Mouse (Mus musculus) bone marrow macrophage, adult 2 months (primary cell): ENCODE measurements at regions not wholly inside any gene's neighbourhood (a gene's known extent, or its start where the extent isn't known, plus 50 kb on each side); places are given as distances from the start of the nearest gene placed in this dataset.
"Not testable (repeated sequence)": the region's sequence is repeated elsewhere in the genome, so short reads cannot be mapped to it uniquely, and the experiment has no call there.

ENCODE experiments used
- H3K27ac ChIP-seq: 2 replicates; pipeline ENCODE4 v1.5.1; 2012; ENCODE audit warnings: low read depth, low read length; ENCODE audit not compliant: insufficient read depth
- H3K4me1 ChIP-seq: 2 replicates; pipeline ENCODE4 v1.6.1; 2012; ENCODE audit warnings: low read length; ENCODE audit not compliant: control insufficient read depth, insufficient read depth
- H3K4me3 ChIP-seq: 2 replicates; pipeline ENCODE4 v1.5.1; 2012; ENCODE audit warnings: mild to moderate bottlenecking, low read length, moderate library complexity; ENCODE audit not compliant: insufficient read depth
- CTCF ChIP-seq: IDR thresholded peaks from 2 replicates; pipeline ENCODE4 v1.5.1; 2012; ENCODE audit warnings: low read depth, mild to moderate bottlenecking, low read length, moderate library complexity
- POLR2A ChIP-seq: IDR thresholded peaks from 2 replicates; pipeline ENCODE4 v1.6.1; 2012; ENCODE audit warnings: mild to moderate bottlenecking, low read depth, low read length, borderline replicate concordance

- Histone ChIP-seq H3K4me3 (no peak overlapping the region), H3K27ac (no peak overlapping the region), H3K4me1 (no peaks in the 10 kb centered on the region)
- TF ChIP-seq CTCF (no peak), POLR2A (no peak)
These were observed 276.8 kb upstream of the Kdm8 start for GRCm38 (mm10) chr7:125167666-125168065.

DNA sequence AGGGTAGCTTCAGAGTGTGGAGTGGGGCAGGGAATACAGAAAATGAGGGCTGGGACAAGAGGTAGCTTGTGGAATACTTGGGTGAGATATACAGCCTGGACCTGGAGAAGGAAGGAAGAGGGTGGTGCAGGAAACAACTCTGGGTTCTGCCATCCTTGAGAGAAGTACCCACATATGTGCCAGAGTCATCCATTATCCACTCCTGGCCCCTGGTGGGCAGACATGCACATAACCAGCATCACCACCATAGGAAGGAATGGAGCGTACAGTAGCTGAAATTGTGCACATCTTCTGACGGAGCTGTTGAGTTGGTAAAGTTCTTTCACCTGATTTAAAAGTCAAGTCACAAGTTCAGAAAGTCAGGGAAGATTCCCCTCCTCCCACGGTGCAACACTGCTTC is 262.9 kb upstream of the Kdm8 start:
- Histone ChIP-seq H3K4me3 (no peak overlapping the region), H3K27ac (no peak overlapping the region), H3K4me1 (no peaks in the 10 kb centered on the region)
- no peak for TF ChIP-seq CTCF
- no peak for TF ChIP-seq POLR2A

DNA sequence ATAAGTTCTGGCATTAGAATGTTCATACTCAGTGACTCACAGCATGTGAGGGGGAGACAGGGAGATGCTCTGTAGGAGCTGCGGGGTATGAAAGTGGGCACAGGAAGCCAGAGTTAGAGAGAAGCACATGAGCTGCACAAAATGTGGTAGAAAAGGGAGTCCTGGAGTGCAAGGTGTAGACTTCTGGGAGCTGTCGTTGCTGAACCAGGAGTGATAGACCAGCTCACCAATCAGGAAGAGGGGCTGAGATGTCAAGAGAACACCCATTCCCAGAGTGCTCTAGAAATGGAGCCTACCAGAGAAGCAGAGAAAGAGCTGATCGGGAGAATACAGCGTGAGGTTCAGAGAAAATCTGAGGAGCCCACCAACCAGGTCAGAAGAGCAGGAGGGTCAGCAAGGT is 262.2 kb upstream of the Kdm8 start:
- no peaks in the 10 kb centered on the region for H3K4me1 ChIP-seq
- TF ChIP-seq CTCF (no peak), POLR2A (no peak)
- H3K27ac ChIP-seq: no peak overlapping the region
- H3K4me3 ChIP-seq: no peak overlapping the region

GRCm38 (mm10) chr7:125183011-125183410 is 261.5 kb upstream of the Kdm8 start:
- not testable (repeated sequence) for H3K27ac ChIP-seq, H3K4me3 ChIP-seq, H3K4me1 ChIP-seq

DNA sequence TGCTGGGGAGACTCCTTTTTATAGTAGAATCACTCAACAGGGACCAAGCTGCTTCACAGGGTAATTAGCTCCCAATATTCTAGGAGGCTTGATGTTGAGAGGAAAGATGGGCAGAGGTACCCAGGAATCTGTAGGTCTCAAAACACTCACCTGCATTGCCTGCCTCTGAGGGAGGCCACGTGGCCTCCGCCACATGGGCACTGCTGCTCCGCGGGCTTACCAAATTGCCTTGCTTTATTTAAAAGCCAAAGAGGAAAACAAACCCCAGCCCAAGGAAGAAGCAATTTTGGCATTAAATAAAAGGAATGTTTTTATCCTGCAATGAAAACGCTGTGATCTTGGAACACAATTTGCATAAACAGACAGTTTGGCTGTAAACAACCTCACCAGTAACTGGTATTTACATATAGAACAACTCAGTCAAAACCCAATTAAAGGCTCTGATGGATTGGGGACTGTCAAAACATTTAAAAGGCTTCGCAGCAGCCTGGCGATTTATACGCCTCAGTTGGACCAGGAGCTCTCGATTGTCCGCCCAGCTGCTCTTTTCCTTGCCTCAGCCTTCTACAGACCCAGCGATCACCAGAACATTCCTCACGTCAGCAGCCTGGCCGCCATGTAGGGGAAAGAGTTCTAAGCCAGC is 259.3 kb upstream of the Kdm8 start:
- TF ChIP-seq CTCF: no peak
- no peak for TF ChIP-seq POLR2A
- no peak overlapping the region for H3K4me3 ChIP-seq
- H3K4me1 ChIP-seq: no peaks in the 10 kb centered on the region
- H3K27ac ChIP-seq: no peak overlapping the region

DNA sequence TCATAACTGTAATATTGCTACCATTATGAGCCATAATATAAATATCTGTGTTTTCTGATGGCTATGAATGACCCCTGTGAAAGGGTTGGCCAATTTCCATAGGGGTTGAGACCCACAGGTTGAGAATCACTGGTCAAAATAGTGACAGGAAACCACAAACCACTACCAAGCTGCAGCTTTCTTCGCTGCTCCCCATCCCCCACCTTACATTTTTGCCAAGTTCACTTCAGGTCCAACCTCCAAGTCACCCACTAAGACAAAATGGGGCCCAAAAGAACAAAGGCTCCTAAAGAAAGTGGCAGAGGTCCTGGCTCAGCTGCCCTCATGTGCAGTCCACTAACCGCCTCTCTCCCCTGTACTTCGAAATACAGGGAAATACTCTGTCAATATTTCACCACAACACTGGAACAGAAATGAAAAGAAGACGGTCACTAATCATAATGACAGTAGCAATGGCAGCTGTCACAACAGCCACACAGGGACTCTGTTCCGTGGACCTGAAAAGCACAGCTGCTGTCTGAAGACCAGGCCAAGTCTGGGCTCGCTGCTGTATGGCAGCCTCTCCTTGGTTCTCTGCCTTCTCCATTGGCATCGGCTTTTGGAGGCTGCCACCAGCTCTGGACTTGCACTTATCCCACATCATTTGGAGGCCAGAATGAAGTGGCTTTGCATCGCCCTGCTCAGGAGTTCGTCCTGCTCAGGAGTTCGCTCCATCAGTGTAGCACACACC is 257.3 kb upstream of the Kdm8 start:
- TF ChIP-seq CTCF (no peak), POLR2A (no peak)
- Histone ChIP-seq H3K4me1 (no peaks in the 10 kb centered on the region), H3K27ac (no peak overlapping the region), H3K4me3 (no peak overlapping the region)

- TF ChIP-seq CTCF (no peak), POLR2A (no peak)
- Histone ChIP-seq H3K4me1 (no peaks in the 10 kb centered on the region), H3K27ac (no peak overlapping the region), H3K4me3 (no peak overlapping the region)
These were observed 255.5 kb upstream of the Kdm8 start for GRCm38 (mm10) chr7:125188986-125189385.

- no peak for TF ChIP-seq CTCF
- TF ChIP-seq POLR2A: no peak
- no peak overlapping the region for H3K4me3 ChIP-seq
- H3K4me1 ChIP-seq: no peaks in the 10 kb centered on the region
- H3K27ac ChIP-seq: no peak overlapping the region
These were observed 254.4 kb upstream of the Kdm8 start for GRCm38 (mm10) chr7:125190067-125190466.

- H3K4me3 ChIP-seq: no peak overlapping the region
- TF ChIP-seq POLR2A (no peak), CTCF (no peak)
- H3K4me1 ChIP-seq: no peaks in the 10 kb centered on the region
- no peak overlapping the region for H3K27ac ChIP-seq
These were observed 253.2 kb upstream of the Kdm8 start for GRCm38 (mm10) chr7:125191313-125191712.

DNA sequence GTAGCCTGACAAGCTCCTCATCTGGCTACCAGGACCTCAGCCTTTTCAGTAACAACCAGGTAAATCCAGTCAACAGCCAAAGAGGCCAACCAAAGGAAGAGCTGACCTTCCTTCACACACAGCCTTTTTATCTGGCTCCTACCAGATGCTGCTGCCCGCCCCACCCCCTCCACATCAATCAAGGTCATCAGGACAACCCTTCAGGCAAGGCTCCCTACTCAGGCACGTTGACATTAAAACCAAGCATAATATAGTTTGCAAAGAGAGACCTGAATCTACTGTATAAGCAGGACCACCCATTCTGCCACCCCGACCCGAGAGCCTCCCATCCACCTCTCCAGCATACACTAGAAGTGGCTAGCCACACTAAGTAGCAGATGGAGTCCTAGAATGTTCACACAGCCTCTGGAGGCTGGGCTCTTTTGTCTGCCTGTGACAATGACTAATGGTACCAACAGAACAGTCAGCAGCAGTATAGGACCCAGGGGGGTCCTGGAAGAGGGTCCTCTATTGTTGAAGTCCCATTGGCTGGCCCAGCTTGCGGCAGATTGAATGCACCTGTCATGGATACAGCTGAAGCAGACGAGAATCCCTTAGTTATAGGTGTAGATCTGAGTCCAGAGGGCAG is 233.0 kb upstream of the Kdm8 start:
- Histone ChIP-seq H3K4me1 (no peaks in the 10 kb centered on the region), H3K4me3 (no peak overlapping the region), H3K27ac (no peak overlapping the region)
- no peak for TF ChIP-seq CTCF
- no peak for TF ChIP-seq POLR2A

DNA sequence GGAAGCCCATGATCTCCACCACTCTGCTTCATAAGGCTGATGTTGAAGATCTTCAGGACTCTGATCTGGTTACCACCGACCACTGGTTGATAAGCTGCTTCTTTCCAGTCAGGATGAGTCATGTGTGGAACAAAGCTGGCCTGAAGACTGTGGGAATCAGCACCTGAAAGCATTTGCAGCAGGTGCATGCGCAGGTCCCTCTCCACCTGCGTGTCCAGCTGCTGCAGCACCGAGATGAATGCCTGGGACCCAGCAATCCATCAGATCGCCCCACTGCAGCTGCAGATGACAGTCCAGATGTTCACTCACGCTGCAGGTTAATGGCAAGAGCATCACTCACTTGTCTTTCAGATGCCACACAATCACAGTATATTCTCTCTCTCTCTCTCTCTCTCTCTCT is 230.4 kb upstream of the Kdm8 start:
- Histone ChIP-seq H3K4me3 (no peak overlapping the region), H3K27ac (no peak overlapping the region), H3K4me1 (no peaks in the 10 kb centered on the region)
- TF ChIP-seq CTCF (no peak), POLR2A (no peak)
